Mouse (Mus musculus) lung, postnatal 4 days (tissue): ENCODE measurements around the gene Nlrp6.
"Not testable (repeated sequence)": the region's sequence is repeated elsewhere in the genome, so short reads cannot be mapped to it uniquely, and the experiment has no call there.

Experiments
- DNase-seq, 2 experiments: peaks; one replicate each; pipeline ENCODE4 v3.0.0; 2021

Gene Nlrp6

DNA sequence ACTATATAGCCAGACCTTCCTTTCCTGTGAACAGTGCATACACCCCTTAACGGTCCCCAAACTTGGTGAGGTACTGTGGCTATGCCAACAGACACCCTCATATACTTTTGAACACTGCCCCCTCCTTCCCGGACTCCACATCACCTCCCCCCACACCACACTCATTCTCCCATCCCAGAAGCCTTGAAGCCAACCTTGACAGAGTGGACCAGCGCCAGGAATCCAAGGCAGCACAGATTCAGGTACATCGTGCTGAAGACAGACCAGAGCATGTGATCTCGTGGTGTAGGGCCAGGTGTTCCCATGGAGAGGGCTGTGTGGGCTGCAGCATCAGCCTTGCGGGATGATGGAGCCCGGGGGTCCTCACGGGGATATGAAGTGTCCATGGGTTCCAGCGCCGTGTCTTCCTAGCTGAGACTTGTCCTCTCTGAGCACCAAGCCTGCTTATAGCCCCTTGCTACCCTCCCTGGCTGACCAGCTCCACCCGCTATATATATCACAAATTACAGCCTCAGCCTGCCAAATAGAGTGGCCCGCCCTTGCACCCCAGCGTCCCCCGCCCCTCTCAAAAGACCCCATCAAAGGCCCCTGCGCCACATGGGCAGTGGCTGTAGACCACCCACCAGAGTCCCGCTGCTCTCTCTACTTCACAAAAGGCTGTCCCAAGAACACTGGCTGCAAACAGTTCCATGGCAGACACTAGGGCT, 29.3 kb downstream of the Nlrp6 start, which contains the start of gene Ifitm5:
Ifitm5 (minus strand) TSS at position 468 of the 707 bp plus-strand sequence.
- DNase-seq: peak in 1 of 2 experiments; percentile 18

GRCm38 (mm10) chr7:140951051-140951450, 30.3 kb downstream of the Nlrp6 start:
- peak; percentile 61 to 79 for DNase-seq

DNA sequence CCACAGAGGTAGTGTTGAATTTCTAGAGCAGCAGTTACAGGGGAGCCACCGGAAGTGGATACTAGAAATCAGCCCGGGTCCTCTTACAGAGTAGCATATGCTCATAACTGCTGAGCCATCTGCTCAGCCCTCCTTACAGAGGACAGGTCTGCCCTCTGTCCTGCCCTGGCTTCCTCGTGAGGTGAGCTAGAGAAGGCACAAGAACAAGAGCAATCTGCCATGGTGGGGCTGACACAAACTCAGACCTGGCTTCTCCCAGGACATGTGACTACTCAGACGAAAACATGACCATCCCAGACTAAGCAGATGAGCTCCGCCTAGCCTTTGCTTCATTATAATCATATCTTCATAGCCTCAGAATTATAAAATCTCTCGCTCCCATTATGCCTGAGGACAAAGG, 31.1 kb downstream of the Nlrp6 start:
- no peak for DNase-seq

DNA sequence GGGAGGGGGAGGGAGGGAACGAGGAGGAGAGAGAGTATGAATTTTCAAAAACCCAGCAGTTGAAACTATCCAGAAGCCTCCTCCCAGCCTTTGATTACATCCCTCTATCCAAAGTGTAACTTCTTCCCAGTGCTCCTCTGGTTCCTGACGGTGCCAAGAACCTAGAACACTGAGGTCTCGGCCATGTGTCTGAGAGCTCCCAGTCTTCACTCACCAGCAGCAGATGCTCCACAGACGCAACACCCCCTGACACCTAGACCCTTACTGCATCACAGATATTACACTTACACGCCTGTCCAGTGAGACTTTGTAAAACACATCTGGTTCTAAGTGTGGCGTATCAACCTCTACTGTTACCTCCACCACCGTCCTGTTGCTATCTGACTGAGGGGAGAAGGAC, 31.7 kb downstream of the Nlrp6 start:
- DNase-seq: no peak

DNA sequence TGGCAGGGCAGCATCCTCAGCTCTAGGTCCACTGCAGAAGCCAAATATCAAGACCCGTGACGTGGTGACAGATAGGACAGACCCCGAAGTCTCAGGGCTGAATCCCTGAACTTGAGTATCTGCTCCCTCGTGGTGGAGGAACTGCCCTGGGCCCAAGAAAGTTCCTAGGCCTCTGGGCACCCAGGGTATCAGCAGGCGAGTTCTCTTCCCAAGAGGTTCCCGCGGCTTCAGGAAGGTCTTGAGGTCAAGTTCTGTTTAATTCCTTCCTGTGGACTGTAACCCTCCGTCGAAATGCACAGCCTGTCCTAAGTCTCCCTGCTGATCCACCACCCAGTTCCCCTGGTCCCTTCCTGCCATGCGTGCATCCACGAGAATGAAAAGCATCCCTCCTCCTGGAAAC, 32.4 kb downstream of the Nlrp6 start:
- no peak for DNase-seq

DNA sequence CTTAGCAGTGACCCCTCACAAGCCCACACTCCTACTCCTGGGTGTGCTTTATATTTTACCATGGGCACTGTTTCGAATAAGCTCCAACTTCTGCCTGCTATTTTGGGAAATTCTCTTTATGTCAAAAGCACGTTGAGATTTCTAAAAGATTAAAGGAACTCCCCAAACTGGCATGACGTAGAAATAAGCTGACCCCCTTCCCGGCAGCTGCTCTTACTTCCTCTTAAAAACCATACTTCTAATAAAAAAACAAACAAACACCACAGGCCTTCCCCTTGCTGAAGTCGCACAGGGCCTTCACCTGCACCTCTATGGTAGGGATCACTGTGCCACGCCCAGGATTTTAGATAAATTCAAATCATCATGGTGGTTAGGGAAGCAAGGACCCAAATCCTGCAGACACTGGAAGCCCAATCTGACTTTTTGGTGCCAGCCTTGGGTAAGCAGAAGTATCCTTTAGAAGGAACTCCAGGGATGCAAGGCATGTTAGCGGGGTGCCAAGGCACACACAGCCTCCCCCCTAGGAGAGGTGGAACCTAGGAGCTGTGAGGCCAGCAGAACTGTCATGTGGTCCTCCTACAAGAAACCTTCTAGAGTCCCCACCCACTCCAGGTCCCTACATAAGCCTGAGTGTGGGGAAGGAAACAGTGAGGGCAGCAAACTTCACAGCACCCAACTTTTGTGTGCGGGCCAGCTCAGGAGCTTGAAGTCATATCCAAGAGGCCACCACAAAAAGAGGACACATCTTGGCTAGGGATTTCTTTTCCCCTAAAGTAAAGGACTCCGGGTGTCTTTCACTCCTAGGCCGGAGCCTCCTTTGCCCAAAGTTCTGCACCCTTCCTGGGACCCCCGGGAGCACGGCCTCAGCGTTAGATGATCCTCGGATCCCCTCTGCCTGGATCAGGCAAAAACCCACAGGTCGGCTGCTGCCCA, 33.4 kb downstream of the Nlrp6 start:
- peak in 1 of 2 experiments; percentile 39 for DNase-seq

DNA sequence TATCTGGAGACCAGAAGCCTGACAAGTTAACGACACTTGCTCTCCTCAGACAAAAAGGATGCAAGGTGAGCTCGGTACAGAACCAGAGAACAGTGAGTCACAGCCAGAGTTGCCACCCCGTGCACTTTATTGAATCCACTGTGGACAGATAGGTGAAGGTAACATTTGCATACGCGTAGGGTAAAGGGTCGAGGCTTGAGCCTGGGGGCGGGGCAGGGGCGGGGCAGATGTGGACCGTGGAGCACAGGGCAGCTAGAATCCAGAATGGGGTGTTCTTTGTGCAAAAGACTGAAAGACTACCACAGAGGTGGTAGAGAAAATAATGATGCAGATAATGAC, 34.0 kb downstream of the Nlrp6 start:
- peak in 1 of 2 experiments; percentile 21 for DNase-seq

- peak in 1 of 2 experiments; percentile 41 for DNase-seq
Measured at GRCm38 (mm10) chr7:140955342-140955741, 34.6 kb downstream of the Nlrp6 start.

GRCm38 (mm10) chr7:140955758-140956555, 35.3 kb downstream of the Nlrp6 start, which contains the start of the genes Gm45717 and Ifitm2:
Gene Gm45717 (minus strand): TSS chr7:140955937.
Gene Ifitm2 (minus strand): TSS chr7:140955987.
- peak; percentile 84 to 86 for DNase-seq

DNA sequence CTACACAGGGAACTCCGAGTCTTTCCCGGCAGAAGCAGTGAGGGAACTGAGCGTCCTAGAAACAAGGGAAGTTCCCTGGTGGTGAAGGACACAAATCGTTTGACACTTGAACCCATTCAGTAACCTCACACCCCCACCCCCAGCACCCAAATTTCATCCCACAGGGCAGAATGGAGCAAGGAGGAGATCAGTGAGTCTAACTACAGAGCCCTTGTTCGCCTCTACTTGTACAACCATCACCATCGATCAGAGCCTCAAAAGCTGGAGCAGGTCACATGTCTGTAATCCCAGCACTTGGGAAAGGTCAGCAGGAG, 35.8 kb downstream of the Nlrp6 start:
- DNase-seq: no peak

- DNase-seq: peak in 1 of 2 experiments; percentile 68
Measured at GRCm38 (mm10) chr7:140959181-140959901, 38.6 kb downstream of the Nlrp6 start.

DNA sequence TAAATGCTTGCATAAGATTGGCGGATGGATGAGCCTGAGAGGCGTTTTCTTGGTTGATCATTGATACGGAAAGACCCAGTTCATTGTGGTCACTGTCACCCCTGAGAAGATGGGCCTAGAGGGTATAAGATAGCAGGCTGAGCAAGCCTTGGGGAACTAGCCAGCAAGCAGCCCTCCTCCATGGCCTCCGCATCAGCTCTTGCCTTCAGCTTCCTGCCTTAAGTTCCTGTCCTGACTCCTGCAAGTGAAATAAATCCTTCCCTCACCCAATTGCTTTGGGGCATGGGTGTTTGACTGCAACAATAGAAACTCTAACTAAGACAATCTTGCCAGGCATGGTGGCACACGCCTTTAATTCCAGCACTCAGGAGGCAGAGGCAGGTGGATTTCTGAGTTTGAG, 39.3 kb downstream of the Nlrp6 start:
- DNase-seq: no peak

GRCm38 (mm10) chr7:140961416-140961815, 40.7 kb downstream of the Nlrp6 start:
- no peak for DNase-seq

- DNase-seq: no peak
Measured at GRCm38 (mm10) chr7:140962733-140963132, 42.0 kb downstream of the Nlrp6 start.

GRCm38 (mm10) chr7:140966921-140967320, 46.2 kb downstream of the Nlrp6 start, which contains the start of gene Ifitm1:
Gene Ifitm1 (plus strand): TSS chr7:140967221.
- no peak for DNase-seq

DNA sequence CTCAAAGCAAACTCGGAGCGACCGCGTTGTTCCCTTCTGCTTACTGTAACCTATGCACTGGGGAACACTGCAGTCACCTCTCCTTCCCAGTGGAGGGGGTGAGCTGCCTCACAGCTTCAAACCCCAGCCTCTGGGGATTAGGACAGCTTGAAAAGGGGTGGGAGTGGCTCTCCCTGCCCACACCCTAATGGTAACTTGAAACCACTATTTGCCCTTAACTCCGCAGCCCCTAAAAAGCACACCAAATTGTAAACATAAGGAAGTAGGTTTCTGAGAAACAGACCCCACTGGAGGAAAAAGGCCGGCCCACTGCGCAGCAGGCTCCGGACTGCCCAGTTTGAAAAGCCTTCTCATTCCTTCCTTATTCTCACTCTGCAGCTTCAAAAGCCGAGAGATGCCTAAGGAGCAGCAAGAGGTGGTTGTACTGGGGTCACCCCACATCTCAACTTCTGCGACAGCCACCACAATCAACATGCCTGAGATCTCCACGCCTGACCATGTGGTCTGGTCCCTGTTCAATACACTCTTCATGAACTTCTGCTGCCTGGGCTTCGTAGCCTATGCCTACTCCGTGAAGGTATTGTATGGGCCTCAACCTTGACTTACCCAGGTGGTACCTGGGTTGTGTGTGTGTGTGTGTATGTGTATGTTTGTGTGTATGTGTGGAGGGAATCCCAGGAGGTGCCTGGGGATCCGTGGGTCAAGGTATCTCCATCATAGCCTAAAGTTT, 47.3 kb downstream of the Nlrp6 start:
- DNase-seq: no peak

- DNase-seq: not testable (repeated sequence)
Measured at GRCm38 (mm10) chr7:140968710-140969109, 48.0 kb downstream of the Nlrp6 start.

GRCm38 (mm10) chr7:140970931-140971330, 50.2 kb downstream of the Nlrp6 start:
- no peak for DNase-seq

- DNase-seq: peak; percentile 47 to 70
Measured at GRCm38 (mm10) chr7:140971479-140972171, 50.9 kb downstream of the Nlrp6 start.

GRCm38 (mm10) chr7:140973396-140974165, 52.9 kb downstream of the Nlrp6 start:
- no peak for DNase-seq
